Mouse (Mus musculus) adrenal gland, postnatal 4 days (tissue): ENCODE data around the gene Mettl8. TPM values are rescaled to one million over a fixed set of nuclear protein-coding genes. Genes with fewer than 3 reads are reported as not detected.

ENCODE experiments used
- DNase-seq, 2 experiments: peaks; one replicate each; pipeline ENCODE4 v3.0.0; 2021 to 2022; ENCODE audit warnings: low spot score in 2 of 2, mixed read lengths in 2 of 2
- total RNA-seq, 2 experiments: library from RNA; stranded (reverse); gene quantifications; 2 replicates each; pipeline ENCODE4 v1.2.3; 2021

The Mettl8 gene
- total RNA-seq, 2 experiments from 2014 or later, result 15.7 to 17.9 TPM

DNA sequence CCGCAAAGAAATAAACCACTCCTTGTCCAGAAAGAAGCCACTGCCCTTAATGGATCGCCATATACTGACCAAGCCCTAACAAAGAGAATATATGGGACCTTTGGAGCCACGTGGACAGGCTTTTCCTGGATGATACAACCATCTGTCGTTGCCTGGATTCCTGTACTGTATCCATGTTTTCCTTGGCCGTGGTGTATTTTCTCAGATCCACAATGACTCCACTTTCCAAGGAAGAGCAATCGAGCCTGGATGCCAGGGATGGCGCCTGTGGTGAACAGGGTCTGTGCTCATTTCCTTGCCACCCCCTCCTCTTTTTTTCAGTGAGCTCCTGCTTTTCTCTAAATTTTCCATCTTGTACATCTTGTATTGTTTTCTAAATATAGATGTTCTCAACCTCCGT is 120.6 kb downstream of the Mettl8 start:
- DNase-seq, result no peak

DNA sequence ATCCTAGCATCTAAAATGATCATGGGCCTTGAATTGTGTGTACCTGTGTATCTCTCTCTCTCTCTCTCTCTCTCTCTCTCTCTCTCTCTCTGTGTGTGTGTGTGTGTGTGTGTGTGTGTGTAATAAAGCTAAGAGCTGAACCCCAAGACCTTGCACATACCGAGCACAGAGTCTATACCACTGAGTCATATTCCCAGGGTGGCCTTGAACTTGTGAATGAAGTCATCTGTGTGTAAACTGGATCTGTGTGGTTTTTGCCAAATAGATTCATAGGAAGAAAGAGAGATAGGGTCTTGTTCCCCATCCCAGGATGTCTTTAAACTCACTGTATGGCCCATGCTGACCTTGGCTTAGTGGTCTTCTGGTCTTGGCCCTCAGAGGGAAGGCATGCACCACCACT is 121.9 kb downstream of the Mettl8 start:
- no peak for DNase-seq

- DNase-seq, result no peak
Observed at GRCm38 (mm10) chr2:70932965-70933364, 122.4 kb downstream of the Mettl8 start.

GRCm38 (mm10) chr2:70930631-70931288 is 124.6 kb downstream of the Mettl8 start:
- DNase-seq, result no peak

DNA sequence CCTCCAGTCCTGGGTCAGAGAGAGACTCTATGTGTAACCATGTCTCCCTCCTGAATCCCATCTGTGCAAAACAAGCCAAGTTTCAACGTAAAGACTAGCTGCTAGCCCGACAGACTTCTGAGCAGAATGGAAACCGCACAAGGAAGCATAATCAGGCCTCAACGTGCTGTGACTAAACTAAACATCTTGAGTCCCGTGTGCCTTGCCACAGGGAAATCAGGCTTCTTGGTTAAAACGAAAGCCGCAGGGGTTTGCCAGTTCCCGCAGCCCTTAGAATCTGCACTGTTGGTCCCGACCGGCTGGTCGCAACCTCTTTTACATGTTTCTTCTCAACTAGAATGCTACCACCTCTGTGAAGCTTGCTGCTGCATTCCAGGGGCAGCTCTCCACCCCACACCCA is 125.7 kb downstream of the Mettl8 start:
- no peak for DNase-seq

DNA sequence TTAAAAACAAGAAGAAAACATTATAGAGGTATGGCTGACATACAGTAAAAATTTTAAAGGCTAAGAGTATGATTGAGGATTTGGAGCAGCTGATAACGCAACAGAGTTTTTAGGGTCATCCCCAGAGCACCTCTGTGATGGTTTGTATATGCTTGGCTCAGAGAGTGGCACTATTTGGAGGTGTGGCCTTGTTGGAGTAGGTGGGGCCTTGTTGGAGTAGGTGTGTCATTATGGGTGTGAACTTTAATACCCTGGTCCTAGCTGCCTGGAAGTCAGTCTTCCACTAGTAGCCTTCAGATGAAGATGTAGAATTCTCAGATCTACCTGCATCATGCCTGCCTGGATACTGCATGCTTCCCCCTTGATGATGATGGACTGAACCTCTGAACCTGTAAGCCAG is 131.3 kb downstream of the Mettl8 start:
- no peak for DNase-seq

DNA sequence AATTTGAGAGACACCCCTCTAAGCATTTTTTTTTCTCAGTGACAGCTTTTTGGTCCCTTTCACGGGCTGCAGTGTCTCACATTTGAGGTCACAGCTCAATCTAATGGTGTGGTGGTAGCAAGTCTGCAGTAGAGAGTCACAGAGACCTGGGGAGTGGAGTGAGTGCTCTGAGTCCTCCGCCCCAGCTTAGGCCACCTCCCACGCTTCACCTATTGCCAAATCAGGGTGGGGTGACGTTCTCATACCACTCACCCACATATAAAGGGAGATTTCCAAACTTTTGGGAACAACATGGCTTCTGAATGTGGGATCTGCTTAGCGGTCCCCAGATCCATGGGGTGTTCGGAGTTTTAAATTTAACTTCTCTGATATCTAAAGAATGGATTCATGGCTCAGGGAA is 132.6 kb downstream of the Mettl8 start:
- DNase-seq, result no peak

DNA sequence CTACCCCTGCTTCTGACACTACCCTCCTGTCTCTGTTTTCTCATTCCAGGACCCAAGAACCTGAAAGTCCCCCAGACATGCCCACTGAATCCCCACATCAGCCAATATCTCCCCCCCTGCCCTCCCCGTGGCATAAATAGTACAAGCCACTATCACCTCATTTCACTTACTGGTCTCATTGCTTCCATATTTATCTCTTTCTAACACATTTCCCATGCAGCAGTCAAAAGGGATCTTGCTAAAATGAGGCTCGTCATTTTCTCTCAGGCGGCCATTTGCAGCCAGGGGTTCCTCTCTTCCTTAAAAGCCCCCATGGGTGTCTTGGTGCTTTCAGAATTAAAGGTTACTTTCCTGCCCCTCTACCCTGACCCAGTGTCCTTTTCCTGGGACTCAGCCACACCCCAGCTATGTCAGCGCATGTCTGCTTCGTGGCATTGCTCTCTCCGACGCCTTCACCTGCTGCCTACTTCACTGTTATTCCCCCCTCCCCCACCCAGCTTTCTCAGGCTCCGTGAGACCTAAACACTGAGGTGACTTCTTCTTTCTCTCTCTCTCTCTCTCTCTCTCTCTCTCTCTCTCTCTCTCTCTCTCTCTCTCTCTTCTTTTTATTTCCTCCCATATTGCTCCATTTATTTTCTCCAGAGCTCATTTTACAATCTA is 134.3 kb downstream of the Mettl8 start:
- DNase-seq, result no peak

DNA sequence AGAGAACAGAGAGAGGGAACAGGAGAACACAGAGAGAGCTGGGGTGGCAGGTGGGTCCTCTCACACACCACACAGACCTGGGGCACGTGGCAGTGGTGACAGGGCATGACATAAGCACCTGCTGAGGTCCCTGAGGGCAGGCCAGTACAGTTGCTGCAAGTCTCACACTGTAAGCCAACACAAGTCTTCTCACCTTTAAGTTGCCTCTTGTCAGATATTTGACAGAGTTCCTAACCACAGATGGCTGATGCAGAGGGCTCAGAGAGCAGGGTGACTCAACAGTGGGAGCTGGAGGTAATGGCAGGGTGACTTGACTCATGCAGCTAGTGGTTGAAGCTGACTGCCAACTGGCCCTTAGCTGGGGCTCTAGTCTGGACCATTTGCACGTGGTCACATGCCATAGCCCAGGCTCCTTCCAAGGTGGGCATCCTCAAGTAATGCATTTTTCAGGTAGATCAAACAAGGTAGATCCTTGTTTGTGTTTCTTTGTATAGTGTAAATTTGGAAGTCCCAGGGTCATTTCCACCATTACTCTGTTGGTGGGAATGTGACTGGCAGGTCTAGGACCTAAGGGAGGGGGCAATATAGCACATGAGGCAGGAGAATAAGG is 135.4 kb downstream of the Mettl8 start:
- DNase-seq, result no peak

DNA sequence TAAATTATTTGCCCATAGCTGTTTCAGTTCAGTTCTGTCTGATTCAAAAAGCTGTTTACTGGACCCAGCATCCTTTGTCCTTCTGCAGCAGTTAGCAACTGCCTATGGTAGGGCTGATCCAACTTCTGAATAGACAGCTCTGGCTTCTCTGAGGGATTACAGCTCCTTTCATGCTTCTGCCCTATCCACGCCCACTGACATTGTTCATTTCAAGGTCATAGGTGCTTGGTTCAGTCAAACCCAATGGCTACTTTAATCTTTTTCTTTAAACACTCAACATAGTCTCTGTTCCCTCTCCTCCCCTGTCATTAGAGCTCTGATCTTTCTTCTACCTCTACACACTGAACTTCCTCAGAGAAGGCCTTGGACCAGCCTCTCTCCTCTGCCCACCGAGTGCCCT is 136.9 kb downstream of the Mettl8 start:
- DNase-seq, result no peak

Other genes starting within 250 kb of the Mettl8 start
- gene Tlk1, start 229.9 kb downstream of the Mettl8 start, total RNA-seq, result 10 to 100 TPM; 77.1 to 85.2 TPM
- 10 to 100 TPM; 17.6 TPM for gene Dcaf17, start 255 bp downstream of the Mettl8 start, total RNA-seq
- 1 to 10 TPM; 2.9 to 3.0 TPM for gene Cybrd1, start 62.3 kb upstream of the Mettl8 start, total RNA-seq
- 100 to 1,000 TPM; 101 to 109 TPM for gene Dync1i2, start 156.1 kb upstream of the Mettl8 start, total RNA-seq